Mouse (Mus musculus): ENCODE results near the gene Plxnd1.
A peak's percentile ranks its signal among the peaks of the same experiment; 100 is the strongest.

The Plxnd1 gene

DNA sequence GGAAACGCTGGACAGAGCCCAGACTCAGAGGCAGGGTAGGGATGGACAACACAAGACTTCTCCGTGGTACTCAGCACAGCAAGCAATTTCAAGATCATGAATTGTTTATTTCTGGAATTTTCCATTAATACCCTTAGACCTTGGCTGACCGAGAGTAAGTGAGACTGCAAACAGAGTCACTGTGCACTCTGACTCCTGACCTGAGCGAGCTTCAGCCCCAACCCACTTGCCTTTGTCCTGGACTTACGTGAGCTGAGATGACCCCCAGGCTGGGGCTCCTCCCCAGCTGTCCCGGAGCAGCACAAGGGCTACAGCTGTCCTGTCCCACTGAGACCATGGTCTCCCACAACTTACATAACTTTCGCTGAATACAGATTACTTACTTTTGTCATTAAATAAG, 11.9 kb downstream of the Plxnd1 start:
- DNase-seq (ENCODE audit: low read depth, low spot score) = no peak

- peak; percentile 16 for DNase-seq (ENCODE audit: low read depth, low spot score)
Observed at GRCm38 (mm10) chr6:115978596-115978995, 16.2 kb downstream of the Plxnd1 start.

DNA sequence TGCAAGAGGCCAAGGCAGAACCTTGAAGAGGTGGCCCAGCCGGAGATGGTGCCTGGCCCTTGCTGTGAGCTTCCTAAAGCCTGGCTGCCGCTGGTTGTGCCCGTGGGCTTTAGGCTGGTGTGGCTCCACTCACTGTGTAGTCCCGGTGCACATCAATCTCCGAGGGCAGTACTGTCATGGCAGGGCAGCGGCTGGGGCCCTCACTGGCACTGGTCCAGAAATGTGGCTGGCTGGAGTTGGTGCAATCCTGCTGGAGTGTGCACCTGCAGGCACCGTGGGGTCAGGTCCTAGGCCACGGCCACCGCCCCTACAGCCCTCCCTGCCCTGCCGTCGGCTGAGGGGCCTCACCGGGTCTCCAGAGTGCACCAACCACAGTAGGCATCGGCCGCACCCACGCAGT, 17.0 kb downstream of the Plxnd1 start:
- no peak for DNase-seq (ENCODE audit: low read depth, low spot score)

- DNase-seq (ENCODE audit: low read depth, low spot score) = no peak
Observed at GRCm38 (mm10) chr6:115975606-115976005, 19.2 kb downstream of the Plxnd1 start.

GRCm38 (mm10) chr6:115973881-115974662, 20.7 kb downstream of the Plxnd1 start:
- DNase-seq (ENCODE audit: low read depth, low spot score) = no peak

GRCm38 (mm10) chr6:115973139-115973875, 21.5 kb downstream of the Plxnd1 start:
- no peak for DNase-seq (ENCODE audit: low read depth, low spot score)

GRCm38 (mm10) chr6:115972083-115972764, 22.6 kb downstream of the Plxnd1 start:
- no peak for DNase-seq (ENCODE audit: low read depth, low spot score)

DNA sequence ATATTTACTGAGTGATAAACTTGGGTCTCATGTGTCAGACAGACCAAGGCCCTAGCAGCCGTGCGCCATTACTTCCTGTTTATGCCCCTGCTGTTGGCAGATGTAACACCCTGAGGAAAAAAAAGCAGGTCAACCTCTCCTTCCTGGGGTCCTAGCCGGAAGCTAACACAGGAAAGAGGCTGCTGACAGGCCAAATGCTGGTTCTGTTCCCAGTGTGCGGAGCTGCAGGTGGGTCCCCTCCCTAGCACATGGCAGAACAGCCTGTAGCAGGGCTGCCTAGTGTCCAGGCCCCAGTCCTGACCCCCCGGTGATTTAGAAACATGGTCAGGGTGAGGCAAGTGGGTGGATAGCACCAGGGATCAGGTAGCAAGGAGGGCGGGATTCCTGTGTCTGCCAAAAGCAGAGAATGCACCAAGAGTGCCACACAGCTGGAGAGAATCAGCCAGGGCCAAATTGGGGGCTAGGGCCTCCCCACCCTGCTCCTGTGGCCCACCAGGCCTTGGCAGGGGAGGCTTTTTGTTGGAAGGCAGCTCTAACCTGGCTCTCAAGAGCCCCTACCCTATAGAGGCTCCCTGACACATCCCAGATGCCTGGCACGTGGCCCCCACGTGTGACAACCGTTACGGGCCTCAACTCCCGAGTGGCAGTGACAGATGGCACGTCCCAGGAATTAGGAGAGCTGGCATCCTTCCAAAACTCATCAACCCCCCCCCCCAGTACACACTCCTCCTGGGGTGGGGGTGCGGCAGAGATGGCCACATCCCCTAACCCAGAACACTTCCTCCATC, 23.3 kb downstream of the Plxnd1 start:
- DNase-seq (ENCODE audit: low read depth, low spot score) = no peak

DNA sequence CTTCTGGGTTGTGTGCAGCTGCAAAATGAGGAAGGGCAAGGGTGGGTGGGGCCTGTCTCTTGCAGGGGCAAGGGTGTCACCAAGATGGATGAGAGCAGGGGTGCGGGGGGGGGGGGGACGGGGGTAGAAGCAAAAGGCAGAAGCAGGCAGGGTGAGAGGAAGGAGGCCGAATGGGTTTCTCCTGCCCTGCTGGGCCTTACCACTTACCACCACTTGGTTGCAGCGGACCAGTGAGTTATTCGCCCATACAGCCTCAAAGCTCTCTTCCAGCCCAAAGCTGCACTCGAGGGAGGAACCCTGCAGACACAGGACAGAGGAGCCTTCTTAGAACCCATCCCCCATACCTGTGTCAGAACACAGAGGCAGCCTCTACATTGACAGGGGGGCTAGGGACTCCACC, 24.9 kb downstream of the Plxnd1 start:
- DNase-seq (ENCODE audit: low read depth, low spot score) = peak; percentile 56

DNA sequence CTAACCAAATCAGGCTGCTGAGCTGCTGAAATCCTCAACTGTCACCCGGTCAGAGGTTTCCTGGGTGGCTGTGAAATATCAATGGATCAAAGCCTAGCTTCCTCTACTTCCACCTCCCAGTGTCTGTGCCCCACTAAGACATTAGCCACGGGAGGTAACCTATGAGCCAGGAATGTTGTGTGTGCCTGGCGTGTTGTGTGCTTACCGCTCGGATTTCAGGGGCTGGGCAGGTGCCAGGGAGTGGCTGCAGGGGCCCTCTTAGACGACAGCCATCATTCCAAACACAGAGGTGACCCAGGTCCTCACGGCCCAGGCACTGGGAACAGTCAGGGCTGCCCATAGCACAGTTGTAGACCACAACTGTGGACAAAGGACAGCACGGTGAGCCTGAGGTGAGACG, 25.7 kb downstream of the Plxnd1 start:
- DNase-seq (ENCODE audit: low read depth, low spot score) = no peak

GRCm38 (mm10) chr6:115968700-115969099, 26.1 kb downstream of the Plxnd1 start:
- DNase-seq (ENCODE audit: low read depth, low spot score) = no peak

DNA sequence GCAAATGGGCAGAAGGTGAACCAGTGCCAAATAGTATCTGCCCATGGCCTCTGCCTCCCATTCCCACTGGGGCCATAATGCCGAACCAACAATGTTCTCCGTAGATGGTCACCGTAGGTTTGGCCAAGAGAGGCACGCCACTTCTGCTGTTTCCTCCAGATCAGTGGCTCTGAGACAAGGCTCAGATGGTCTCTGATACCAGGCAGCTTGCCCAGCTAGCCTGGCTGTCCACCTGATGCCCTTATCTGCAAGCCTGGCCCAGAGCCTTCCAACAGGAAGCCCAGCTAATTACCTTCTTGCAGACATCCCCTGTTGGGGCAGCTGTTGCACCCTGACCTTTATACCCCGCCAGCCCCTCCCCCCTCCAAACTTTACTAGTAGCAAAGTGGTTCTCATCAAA, 26.7 kb downstream of the Plxnd1 start:
- DNase-seq (ENCODE audit: low read depth, low spot score) = no peak

DNA sequence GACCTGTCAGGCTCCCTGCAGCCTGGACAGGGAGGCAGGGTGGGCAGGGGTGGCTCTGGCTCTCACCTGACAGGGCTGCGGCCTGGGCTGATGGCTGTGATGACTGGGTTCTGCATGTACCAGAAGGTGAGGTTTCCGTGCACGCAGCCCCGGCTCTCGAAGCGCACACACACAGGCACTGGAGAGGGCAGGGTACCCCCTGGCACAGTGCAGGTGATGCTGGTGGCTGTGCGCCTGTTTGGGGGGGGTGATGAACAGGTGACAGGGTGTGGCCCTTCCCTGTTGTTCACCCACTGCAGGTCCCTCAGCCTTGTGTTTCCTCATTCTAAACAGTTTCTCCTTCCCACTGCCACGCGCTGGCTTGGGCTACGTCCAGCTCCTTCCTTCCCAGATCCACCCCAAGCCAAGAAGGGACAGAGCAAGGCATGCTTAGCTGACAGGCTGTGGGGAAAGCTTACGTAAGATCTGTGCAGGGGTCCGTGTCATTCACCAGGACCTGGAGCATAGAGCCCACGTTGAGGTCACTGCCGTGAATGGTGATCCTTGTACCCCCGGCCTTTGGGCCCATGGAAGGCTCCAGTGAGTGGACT, 27.4 kb downstream of the Plxnd1 start:
- DNase-seq (ENCODE audit: low read depth, low spot score) = no peak

GRCm38 (mm10) chr6:115966227-115966966, 28.4 kb downstream of the Plxnd1 start:
- no peak for DNase-seq (ENCODE audit: low read depth, low spot score)

- no peak for DNase-seq (ENCODE audit: low read depth, low spot score)
Observed at GRCm38 (mm10) chr6:115963656-115964055, 31.1 kb downstream of the Plxnd1 start.

DNA sequence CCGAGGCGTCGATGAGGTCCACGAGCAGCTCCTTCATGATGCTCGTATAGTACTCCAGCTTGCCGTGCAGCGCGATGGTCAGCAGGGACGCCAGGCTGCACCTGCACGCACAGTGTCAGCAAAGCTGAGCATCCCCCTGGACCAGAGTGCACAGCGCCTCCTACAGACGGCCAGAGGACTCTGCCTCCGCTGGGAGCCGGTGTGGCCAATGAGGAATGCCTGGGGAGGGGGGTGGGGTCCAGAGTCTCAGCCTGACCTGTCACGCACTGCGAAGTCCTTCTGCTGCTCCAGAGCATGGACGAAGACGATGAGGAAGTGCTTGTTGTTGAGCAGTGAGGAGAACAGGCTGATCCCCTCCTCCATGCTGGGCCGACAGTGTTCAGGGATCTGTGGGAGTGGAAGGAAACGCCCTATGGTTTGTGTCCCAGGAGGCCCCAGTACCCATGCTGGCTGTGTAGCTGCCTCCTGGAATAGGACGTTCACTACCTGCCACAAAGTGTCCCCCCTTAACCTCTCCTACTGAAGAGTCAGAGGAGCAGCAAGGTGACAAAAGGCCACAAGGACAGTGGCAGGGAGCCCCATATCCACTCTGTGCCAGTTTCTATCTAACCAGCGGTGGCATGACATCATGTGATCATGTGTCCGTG, 32.2 kb downstream of the Plxnd1 start:
- peak; percentile 31 for DNase-seq (ENCODE audit: low read depth, low spot score)

DNA sequence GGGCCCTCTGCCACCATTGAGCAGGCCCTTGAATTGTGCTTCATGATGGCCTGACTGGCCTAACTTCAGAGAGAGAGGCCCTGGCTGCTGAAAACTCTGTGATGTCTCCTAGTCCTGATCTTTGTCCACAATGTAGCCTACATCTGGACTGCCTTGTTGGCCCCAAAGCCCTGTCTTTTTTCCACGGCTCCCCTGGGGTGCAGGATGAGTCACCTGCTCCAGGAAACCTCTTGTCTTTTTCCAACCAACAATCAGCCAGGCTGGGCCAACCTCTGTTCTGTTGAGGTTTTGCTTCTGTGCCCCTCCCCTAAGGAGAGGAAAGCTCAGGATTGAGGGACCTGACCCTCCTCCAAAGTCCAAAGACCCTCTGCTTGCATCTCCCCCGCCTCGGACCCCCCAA, 33.1 kb downstream of the Plxnd1 start:
- DNase-seq (ENCODE audit: low read depth, low spot score) = no peak

DNA sequence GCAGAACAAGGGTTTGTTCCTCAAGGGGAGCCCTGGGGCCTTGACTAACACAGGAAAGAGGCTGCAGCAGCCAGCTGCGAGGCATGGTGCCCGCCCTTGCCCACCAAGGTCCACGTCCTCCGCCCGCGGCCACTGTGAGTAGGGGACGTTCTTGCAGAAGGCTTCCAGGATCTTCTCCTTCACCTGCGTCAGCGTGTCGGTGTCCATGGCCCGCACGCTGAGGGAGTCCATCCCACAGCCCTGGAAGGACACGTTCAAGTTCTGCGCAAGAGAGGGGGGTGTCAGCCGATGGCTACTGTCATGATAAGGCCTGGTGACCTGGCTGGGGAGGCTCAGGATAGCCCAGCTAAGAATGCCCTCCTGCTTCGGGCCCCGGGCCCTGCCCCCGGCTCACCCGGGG, 34.5 kb downstream of the Plxnd1 start:
- no peak for DNase-seq (ENCODE audit: low read depth, low spot score)

GRCm38 (mm10) chr6:115959151-115959691, 35.6 kb downstream of the Plxnd1 start:
- no peak for DNase-seq (ENCODE audit: low read depth, low spot score)

DNA sequence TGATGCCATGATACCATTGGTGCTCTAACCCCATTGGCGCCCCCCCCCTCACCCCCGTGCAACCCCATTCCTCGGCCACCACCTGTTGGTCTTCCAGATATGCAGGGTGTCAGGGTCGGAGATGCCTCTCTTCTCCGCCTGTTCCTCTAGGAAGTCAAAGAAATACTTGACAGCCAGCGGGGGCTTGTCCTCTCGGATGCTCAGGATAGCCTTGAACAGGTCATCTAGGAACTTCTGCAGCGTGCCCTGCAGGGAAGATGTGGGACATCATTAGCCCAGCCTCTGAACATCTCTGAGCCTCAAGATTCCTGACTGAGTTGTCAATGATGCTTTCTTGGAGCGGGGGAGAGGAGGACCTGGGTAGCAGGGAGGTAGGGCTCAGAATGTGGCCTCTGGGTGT, 36.4 kb downstream of the Plxnd1 start:
- no peak for DNase-seq (ENCODE audit: low read depth, low spot score)
